12 mouse cellular contexts compared by ENCODE assay signal in the genomic region with DNA sequence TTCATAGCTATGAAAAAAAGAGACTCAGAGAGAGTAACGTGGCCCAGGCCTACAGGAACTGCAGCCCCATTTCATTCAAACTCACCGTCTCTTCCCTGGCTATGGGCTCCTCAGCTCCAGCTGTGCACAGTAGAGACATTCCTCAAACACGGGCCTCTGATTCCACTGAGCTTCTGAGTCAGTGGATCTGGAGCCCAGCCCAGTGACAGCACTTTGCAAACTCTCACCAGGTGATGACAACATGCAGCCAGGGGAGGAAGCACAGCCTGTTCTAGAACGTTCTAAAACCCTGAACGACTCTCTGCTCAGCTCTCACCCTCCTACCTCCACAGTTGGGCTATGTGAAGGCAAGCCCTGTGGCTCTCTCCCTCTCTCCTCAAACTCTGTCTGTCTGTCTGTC. TPM values are rescaled to one million over a fixed set of nuclear protein-coding genes. Genes with fewer than 3 reads are reported as not detected.
DNase-seq lines count a peak whose midpoint lies in the region; ATAC-seq and TF ChIP-seq lines count a peak whose summit lies in the region.
"Had no signal": no experiment of that assay in that cellular context is flagged by ENCODE, and none has a peak within 500 bp of the region (broad histone marks: within the 10 kb centered on the region; RNA-seq: fewer than 3 reads in every experiment).

No protein-coding gene starts in this region.

- 75% methylated on average over 5 of the region's 5 CpGs for WGBS in forebrain, embryonic 11.5 days

- no peak overlapping the region for H3K27ac ChIP-seq in gastrocnemius, adult 2 months
- H3K27ac ChIP-seq in forebrain, embryonic 11.5 days (ENCODE audit: low read depth, low read length) = no peak overlapping the region
- H3K27ac ChIP-seq: kidney, postnatal 0 days; macrophage; neural tube, embryonic 12.5 days had no signal

- peak; percentile 44 for DNase-seq in gastrocnemius, adult 2 months
- no peak for DNase-seq in gastrocnemius, adult 18-20 months (ENCODE audit: low spot score)
- peak; percentile 69 for DNase-seq in urinary bladder, postnatal 14 days (ENCODE audit: low spot score)
- no peak for DNase-seq in urinary bladder, adult 2 months (ENCODE audit: low spot score)
- peak; percentile 11 to 61 for DNase-seq in left cerebral cortex, adult 9 months (ENCODE audit: low spot score in 2 of 2)
- peak; percentile 21 for DNase-seq in testis, postnatal 14 days (ENCODE audit: low spot score)
- no peak for DNase-seq in forebrain, embryonic 11.5 days (ENCODE audit: low spot score)
- DNase-seq in kidney, postnatal 10 days = no peak

- ATAC-seq in forebrain, embryonic 11.5 days (replicated peaks; ENCODE audit: low FRiP score) = no peak

- no peak overlapping the region for H3K9ac ChIP-seq in forebrain, embryonic 11.5 days (ENCODE audit: low read length)
- H3K9ac ChIP-seq: neural tube, embryonic 12.5 days had no signal

- TF ChIP-seq CTCF in gastrocnemius, adult 2 months (IDR thresholded peaks at IDR 0.05) = no peak

- no peaks in the 10 kb centered on the region for H3K4me1 ChIP-seq in forebrain, embryonic 11.5 days (replicated peaks; ENCODE audit: control insufficient read depth, insufficient read depth, low read length)

- H3K4me3 ChIP-seq in gastrocnemius, adult 2 months = no peak overlapping the region
- no peak overlapping the region for H3K4me3 ChIP-seq in forebrain, embryonic 11.5 days (ENCODE audit: low read depth, low read length)
- H3K4me3 ChIP-seq: neural tube, embryonic 12.5 days had no signal

- H3K4me2 ChIP-seq in forebrain, embryonic 11.5 days (ENCODE audit: low read depth, low read length, severe bottlenecking) = no peak overlapping the region
- H3K4me2 ChIP-seq: neural tube, embryonic 12.5 days had no signal

- H3K36me3 ChIP-seq in forebrain, embryonic 11.5 days (ENCODE audit: control insufficient read depth, insufficient read depth, low read length) = no peaks in the 10 kb centered on the region
- H3K36me3 ChIP-seq: neural tube, embryonic 12.5 days had no signal

- intact Hi-C loops in gastrocnemius, adult 2 months (cut with DNase I) = no loop called here

- H3K27me3 ChIP-seq in forebrain, embryonic 11.5 days (ENCODE audit: control insufficient read depth, insufficient read depth, low read length) = no peaks in the 10 kb centered on the region
- H3K27me3 ChIP-seq: neural tube, embryonic 12.5 days had no signal

- H3K9me3 ChIP-seq in forebrain, embryonic 11.5 days (ENCODE audit: control insufficient read depth, low read length) = no peaks in the 10 kb centered on the region
- H3K9me3 ChIP-seq: neural tube, embryonic 12.5 days had no signal

RNA-seq across cellular contexts. Expression of gene Bco1, which starts 1.6 kb away (rescaled TPM):
- total RNA-seq in gastrocnemius, adult 2 months (2021) = not detected
- under 1 TPM in 1 of 2 experiments, not detected in 1; 0.12 TPM for total RNA-seq in gastrocnemius, adult 18-20 months (2021)
- polyA plus RNA-seq in urinary bladder, adult 2 months (2012; rRNA removed) = 0.21 and 0.25 TPM in 2 replicates
- polyA plus RNA-seq in forebrain, embryonic 11.5 days (2014; fragmentation: Nextera tagmentation; extraction: Ambion mirVana) = 0.19 TPM in 1 of 2 replicates, not detected in the other
- polyA plus RNA-seq: C2C12, macrophage had no signal

RNA-seq across cellular contexts. Expression of gene Pkd1l2, which starts 11.8 kb away (rescaled TPM):
- total RNA-seq in gastrocnemius, adult 2 months (2021) = under 1 TPM; 0.06 to 0.13 TPM
- total RNA-seq in gastrocnemius, adult 18-20 months (2021) = under 1 TPM; 0.16 to 0.24 TPM
- polyA plus RNA-seq in urinary bladder, adult 2 months (2012; rRNA removed) = 0.07 and 0.09 TPM in 2 replicates
- polyA plus RNA-seq in forebrain, embryonic 11.5 days (2014; fragmentation: Nextera tagmentation; extraction: Ambion mirVana) = not detected in 2 replicates
- polyA plus RNA-seq: C2C12; kidney, postnatal 0 days had no signal

Comparison
In these comparisons a context has a peak if more than half of its experiments do, and no peak if none do; other contexts are left out.
1. DNase-seq: peak in gastrocnemius, adult 2 months (single experiment), urinary bladder, postnatal 14 days (single experiment), left cerebral cortex, adult 9 months (2 of 2) and testis, postnatal 14 days (single experiment); none in gastrocnemius, adult 18-20 months (single experiment), urinary bladder, adult 2 months (single experiment), forebrain, embryonic 11.5 days (single experiment) and kidney, postnatal 10 days (single experiment).